Mouse (Mus musculus) kidney, embryonic 15.5 days (tissue): ENCODE results near the gene Gm21119. TPM values are rescaled to one million over a fixed set of nuclear protein-coding genes. Genes with fewer than 3 reads are reported as not detected.
"Not testable (repeated sequence)": the region's sequence is repeated elsewhere in the genome, so short reads cannot be mapped to it uniquely, and the experiment has no call there.

Experiments used
- ATAC-seq: fragments of 200-750 bp; cut with Nextera tagmentation; replicated peaks from 2 replicates; pipeline ENCODE4 v1.8.0; 2017; ENCODE audit warnings: moderate TSS enrichment; ENCODE audit not compliant: low FRiP score
- H3K27ac ChIP-seq: fragments of 300-500 bp; sonication (generic); 2 replicates; pipeline ENCODE4 v1.5.1; 2015; ENCODE audit warnings: mild to moderate bottlenecking, inconsistent platforms
- H3K27me3 ChIP-seq: fragments of 300-500 bp; sonication (generic); 2 replicates; pipeline ENCODE4 v1.6.1; 2015; ENCODE audit warnings: inconsistent platforms
- H3K36me3 ChIP-seq: fragments of 300-500 bp; sonication (generic); 2 replicates; pipeline ENCODE4 v1.6.1; 2015; ENCODE audit warnings: inconsistent platforms
- H3K4me1 ChIP-seq: fragments of 300-500 bp; sonication (generic); 2 replicates; pipeline ENCODE4 v1.6.1; 2015; ENCODE audit warnings: inconsistent platforms
- H3K4me2 ChIP-seq: fragments of 300-500 bp; sonication (generic); 2 replicates; pipeline ENCODE4 v1.6.1; 2015; ENCODE audit warnings: moderate library complexity, mild to moderate bottlenecking, inconsistent platforms
- H3K4me3 ChIP-seq: fragments of 300-500 bp; sonication (generic); replicated peaks from 2 replicates; pipeline ENCODE4 v1.5.1; 2015; ENCODE audit warnings: mild to moderate bottlenecking, inconsistent platforms
- H3K9ac ChIP-seq: fragments of 300-500 bp; sonication (generic); 2 replicates; pipeline ENCODE4 v1.6.1; 2015; ENCODE audit warnings: mild to moderate bottlenecking, inconsistent platforms
- H3K9me3 ChIP-seq: fragments of 300-500 bp; sonication (generic); replicated peaks from 2 replicates; pipeline ENCODE4 v1.6.1; 2016; ENCODE audit warnings: inconsistent platforms
- WGBS: fragments of 180-500 bp; shearing (Covaris S2); methylation state at CpG from one replicate; pipeline ENCODE4 v1.1.7; 2015; ENCODE audit warnings: mixed read lengths; 5-methylcytosine and 5-hydroxymethylcytosine counted together
- polyA plus RNA-seq: library from polyadenylated mRNA; unstranded; fragments of >200 nt; fragmentation: Nextera tagmentation; extraction: Ambion mirVana; gene quantifications from 2 replicates; pipeline ENCODE4 v1.2.1, GENCODE M21; 2015

Gm21119 gene
- polyA plus RNA-seq = 0.09 TPM in 1 of 2 replicates, not detected in the other

GRCm38 (mm10) chr8:20614619-20615018, at the start of gene Gm21119:
Gene Gm21119, plus strand, starts transcription at chr8:20614919.
- not testable (repeated sequence) for H3K4me1 ChIP-seq, H3K9ac ChIP-seq, H3K36me3 ChIP-seq, H3K4me2 ChIP-seq, H3K4me3 ChIP-seq, ATAC-seq, H3K27me3 ChIP-seq, H3K9me3 ChIP-seq, H3K27ac ChIP-seq
- no CpG with 5 or more reads among the region's 2 CpGs for WGBS

- not testable (repeated sequence) for H3K9ac ChIP-seq, H3K4me1 ChIP-seq, H3K4me3 ChIP-seq, H3K4me2 ChIP-seq, ATAC-seq, H3K9me3 ChIP-seq, H3K27me3 ChIP-seq, H3K36me3 ChIP-seq, H3K27ac ChIP-seq
- WGBS = 100% methylated on average over 1 of the region's 1 CpGs
Measured at GRCm38 (mm10) chr8:20566753-20567152, 48.0 kb upstream of the Gm21119 start.

DNA sequence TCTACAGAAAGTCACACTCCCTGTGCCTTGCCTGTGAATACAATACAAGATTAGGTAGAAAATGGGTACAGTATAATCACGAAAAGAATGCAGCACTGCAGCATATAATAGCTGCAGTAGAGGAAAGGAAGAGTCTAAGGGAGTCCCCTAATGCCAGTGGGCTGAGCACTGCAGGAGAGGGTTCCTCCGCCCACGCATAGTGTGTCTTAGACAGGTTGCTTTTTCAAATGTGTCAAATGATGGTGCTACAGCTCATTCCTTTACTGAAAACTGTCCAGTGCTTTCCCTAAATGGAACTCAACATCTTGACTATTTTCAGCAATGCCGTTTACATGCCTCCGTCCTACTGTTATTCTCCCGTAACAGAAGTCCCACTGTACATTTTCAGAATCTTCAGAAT, 33.6 kb upstream of the Gm21119 start:
- not testable (repeated sequence) for H3K36me3 ChIP-seq, H3K9me3 ChIP-seq, H3K27me3 ChIP-seq, H3K27ac ChIP-seq, ATAC-seq, H3K4me2 ChIP-seq, H3K4me3 ChIP-seq, H3K4me1 ChIP-seq, H3K9ac ChIP-seq
- WGBS = 94% methylated on average over 5 of the region's 6 CpGs

DNA sequence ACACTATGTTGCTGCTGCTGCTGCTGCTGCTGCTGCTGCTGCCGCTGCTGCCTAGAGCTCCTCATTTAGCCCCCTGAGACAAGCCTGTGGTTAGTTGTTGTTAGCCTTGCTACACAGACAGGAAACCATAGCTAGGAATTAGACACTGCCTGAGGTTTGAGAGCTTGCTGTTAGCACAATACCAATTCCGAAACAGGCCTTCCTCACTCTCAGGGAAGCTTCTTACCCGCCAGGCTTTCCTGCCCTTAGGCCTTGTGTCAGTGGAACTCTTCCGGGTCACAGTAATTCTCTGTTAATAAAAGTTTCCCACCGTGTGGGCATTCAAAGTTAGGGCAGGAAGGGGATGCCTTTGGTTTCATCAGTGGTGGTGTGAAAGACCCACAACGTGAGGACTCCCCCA, 31.9 kb upstream of the Gm21119 start:
- 85% methylated on average over 5 of the region's 6 CpGs for WGBS
- not testable (repeated sequence) for H3K4me2 ChIP-seq, H3K4me3 ChIP-seq, H3K4me1 ChIP-seq, H3K9ac ChIP-seq, H3K27me3 ChIP-seq, H3K9me3 ChIP-seq, ATAC-seq, H3K36me3 ChIP-seq, H3K27ac ChIP-seq

DNA sequence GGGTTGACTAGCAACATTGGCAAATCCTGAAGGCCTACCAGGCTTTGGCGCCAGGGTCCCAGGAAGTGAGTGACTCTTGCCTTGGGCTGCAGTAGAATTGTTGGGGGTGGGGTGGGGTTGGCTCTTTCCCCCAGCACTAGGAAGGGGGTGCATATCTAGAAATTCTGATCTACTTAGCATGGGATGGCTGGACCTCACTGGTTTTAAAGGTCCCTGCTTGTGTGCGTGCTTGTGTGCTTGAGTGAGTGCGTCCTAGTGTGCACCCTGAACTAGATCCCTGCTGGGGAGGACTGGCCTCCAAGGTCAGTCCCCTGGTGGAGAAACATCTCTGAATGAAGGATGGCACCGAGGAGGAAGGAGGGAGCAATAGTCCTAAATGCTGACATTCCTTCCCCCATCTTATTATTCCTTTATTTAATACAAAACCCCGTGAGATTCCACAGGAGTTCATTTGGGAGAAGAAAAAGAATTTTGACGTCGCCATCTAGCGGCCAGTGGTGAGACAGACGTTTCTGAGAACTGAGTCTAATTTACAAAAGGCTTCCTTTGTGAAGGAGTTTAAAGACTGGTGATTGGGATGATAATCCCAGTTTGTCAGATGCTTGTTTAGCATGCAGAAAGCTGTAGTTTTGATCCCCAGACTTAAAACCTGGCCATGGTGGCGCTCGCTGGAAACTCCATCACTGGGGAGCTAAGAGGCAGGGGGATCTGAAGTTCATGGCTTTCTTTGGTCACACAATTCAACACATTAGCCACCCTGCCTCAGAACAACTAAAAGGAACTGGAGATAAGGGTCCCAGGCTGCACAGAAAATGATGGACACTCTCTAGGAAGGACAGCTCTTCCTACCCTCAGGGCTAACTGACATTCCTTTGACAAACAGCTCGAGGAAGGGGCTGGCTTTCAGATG, 26.2 kb upstream of the Gm21119 start:
- H3K27me3 ChIP-seq, H3K9ac ChIP-seq, H3K4me3 ChIP-seq, H3K27ac ChIP-seq, H3K4me1 ChIP-seq, H3K36me3 ChIP-seq, H3K4me2 ChIP-seq, H3K9me3 ChIP-seq: not testable (repeated sequence)
- ATAC-seq = peak; percentile 70
- 25% methylated on average over 9 of the region's 12 CpGs for WGBS

DNA sequence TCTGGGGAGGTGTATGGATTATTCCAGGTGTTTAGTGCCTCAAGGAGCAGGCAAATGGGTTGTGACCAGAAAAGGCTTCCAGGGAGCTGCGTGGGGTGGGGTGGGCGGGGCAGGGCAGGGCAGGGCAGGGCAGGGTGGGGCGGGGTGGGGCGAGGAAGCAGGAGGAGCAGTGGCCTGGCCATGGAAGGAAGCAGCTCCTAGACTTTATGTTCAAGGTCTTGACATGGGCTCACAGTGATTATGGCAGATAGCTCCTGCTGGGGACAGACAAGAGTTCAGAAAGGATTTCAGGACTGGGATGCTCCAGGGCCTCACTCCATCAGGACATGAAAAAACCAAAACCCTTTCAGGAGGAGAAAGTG, 25.6 kb upstream of the Gm21119 start:
- not testable (repeated sequence) for H3K9ac ChIP-seq, H3K4me3 ChIP-seq, H3K4me1 ChIP-seq, H3K27ac ChIP-seq, H3K36me3 ChIP-seq, H3K4me2 ChIP-seq, H3K9me3 ChIP-seq, H3K27me3 ChIP-seq
- WGBS = 69% methylated on average over 2 of the region's 4 CpGs
- ATAC-seq = peak; percentile 75

GRCm38 (mm10) chr8:20590117-20590997, 24.4 kb upstream of the Gm21119 start:
- WGBS = 61% methylated on average over 4 of the region's 9 CpGs
- H3K4me2 ChIP-seq, H3K27ac ChIP-seq, H3K27me3 ChIP-seq, ATAC-seq, H3K4me3 ChIP-seq, H3K36me3 ChIP-seq, H3K9ac ChIP-seq, H3K9me3 ChIP-seq, H3K4me1 ChIP-seq: not testable (repeated sequence)

- WGBS = 81% methylated on average over 5 of the region's 8 CpGs
- not testable (repeated sequence) for H3K27me3 ChIP-seq, H3K4me2 ChIP-seq, H3K9me3 ChIP-seq, H3K4me3 ChIP-seq, H3K4me1 ChIP-seq, H3K27ac ChIP-seq, H3K36me3 ChIP-seq, H3K9ac ChIP-seq, ATAC-seq
Measured at GRCm38 (mm10) chr8:20591002-20591401, 23.7 kb upstream of the Gm21119 start.

DNA sequence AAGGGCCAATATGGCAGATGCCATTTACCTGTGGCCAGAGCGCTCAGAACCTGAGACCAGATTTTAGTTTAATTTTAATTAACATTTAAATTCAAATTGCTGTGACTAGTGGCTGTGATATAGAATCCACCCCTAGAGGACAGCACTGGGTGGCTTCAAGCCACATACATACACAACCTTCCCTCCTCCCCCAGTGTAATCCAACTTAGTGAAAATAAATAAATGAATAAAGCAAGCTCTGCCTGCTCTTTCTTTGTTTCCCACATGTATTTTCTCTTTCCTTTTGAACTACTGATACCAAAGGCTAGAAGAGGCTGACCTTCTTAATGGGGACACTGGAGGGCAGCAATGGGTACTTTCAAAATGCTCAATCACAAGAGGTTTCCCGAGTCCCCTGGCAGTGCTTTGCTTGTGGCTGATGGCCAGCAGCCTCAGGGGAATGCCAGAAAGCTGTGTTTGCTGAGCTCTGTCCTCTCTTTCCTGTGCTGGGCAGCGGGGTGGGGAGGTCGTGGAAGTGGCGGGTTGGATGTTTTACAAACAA, 21.9 kb upstream of the Gm21119 start:
- H3K9ac ChIP-seq, H3K36me3 ChIP-seq, H3K4me1 ChIP-seq, ATAC-seq, H3K9me3 ChIP-seq, H3K27me3 ChIP-seq, H3K4me2 ChIP-seq, H3K27ac ChIP-seq, H3K4me3 ChIP-seq: not testable (repeated sequence)
- WGBS = 52% methylated on average over 1 of the region's 5 CpGs

- not testable (repeated sequence) for H3K4me3 ChIP-seq, H3K4me1 ChIP-seq, H3K9me3 ChIP-seq, H3K27ac ChIP-seq, H3K27me3 ChIP-seq, ATAC-seq, H3K36me3 ChIP-seq, H3K4me2 ChIP-seq, H3K9ac ChIP-seq
- WGBS = no CpG with 5 or more reads among the region's 4 CpGs
Measured at GRCm38 (mm10) chr8:20593841-20594240, 20.9 kb upstream of the Gm21119 start.

DNA sequence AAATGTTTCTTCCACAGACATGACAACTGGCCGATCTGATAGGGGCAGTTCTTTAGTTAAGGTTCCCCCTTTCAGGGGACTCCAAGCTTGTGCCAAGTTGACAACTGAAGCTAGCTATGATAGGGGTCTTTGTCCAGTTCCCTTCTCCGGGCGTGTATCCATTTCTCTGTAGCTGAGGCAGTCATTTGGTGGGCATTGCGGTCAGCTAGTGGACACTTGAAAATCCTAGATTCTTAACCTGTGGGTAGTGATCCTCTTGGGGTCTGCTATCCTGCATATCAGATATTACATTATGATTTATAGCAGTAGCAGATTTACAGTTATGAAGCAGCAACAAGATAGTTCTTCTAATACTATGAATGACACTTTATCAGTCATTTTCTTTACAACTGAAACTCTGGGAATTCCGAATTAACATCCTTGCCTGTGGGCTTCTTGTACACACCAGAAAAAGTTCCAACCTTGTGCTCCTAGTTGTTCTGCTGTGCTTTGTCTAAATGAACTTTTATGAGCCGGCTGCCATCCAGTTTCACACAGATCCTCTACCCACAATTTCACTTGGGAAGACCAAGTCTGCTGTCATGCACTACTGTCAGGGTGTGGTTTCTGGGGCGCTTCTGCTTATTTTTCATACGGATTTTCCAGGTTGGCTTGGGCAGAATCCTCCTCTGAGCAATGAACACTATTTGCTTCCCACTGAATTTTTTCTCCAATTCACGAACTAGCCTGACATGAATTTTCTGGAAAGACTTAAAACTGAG, 18.5 kb upstream of the Gm21119 start:
- H3K27ac ChIP-seq, H3K9ac ChIP-seq, H3K4me2 ChIP-seq, H3K4me3 ChIP-seq, H3K4me1 ChIP-seq, H3K9me3 ChIP-seq, ATAC-seq, H3K36me3 ChIP-seq, H3K27me3 ChIP-seq: not testable (repeated sequence)
- 83% methylated on average over 5 of the region's 9 CpGs for WGBS
